In genomic region chr3:88590246-88590645, GRCm38 (mm10) we compare ENCODE assay signal across 12 mouse cellular contexts. TPM values are rescaled to one million over a fixed set of nuclear protein-coding genes. Genes with fewer than 3 reads are reported as not detected.
DNase-seq lines count a peak whose midpoint lies in the region; ATAC-seq and TF ChIP-seq lines count a peak whose summit lies in the region.
"Had no signal": no experiment of that assay in that cellular context is flagged by ENCODE, and none has a peak within 500 bp of the region (broad histone marks: within the 10 kb centered on the region; RNA-seq: fewer than 3 reads in every experiment).

No protein-coding gene starts in this region.

- DNase-seq in hindbrain, postnatal 0 days (ENCODE audit: low spot score) = no peak
- peak; percentile 42 for DNase-seq in Muller cell, postnatal 12 days (ENCODE audit: inconsistent ontology term)
- DNase-seq in limb, embryonic 11.5 days (ENCODE audit: low spot score) = peak; percentile 30
- DNase-seq in adrenal gland, adult 8-10 months = no peak
- DNase-seq in layer of hippocampus, adult 11-12 months (ENCODE audit: low spot score) = no peak
- DNase-seq: cerebellum, postnatal 10 days; lung, adult 2 months had no signal

- peak; percentile 70; the same call in 1 of the 2 replicates for TF ChIP-seq EP300 in ES-Bruce4 (IDR thresholded peaks at IDR 0.05; ENCODE audit: insufficient read depth, low read depth, low read length)

- H3K4me3 ChIP-seq in hindbrain, embryonic 12.5 days = no peak overlapping the region
- H3K4me3 ChIP-seq in hindbrain, postnatal 0 days (ENCODE audit: low read length) = no peak overlapping the region
- no peak overlapping the region for H3K4me3 ChIP-seq in ES-Bruce4 (ENCODE audit: low read depth, low read length)
- H3K4me3 ChIP-seq in limb, embryonic 11.5 days (ENCODE audit: low read depth, low read length) = no peak overlapping the region

- WGBS in hindbrain, embryonic 12.5 days = 26% methylated on average over 5 of the region's 5 CpGs
- 19% methylated on average over 5 of the region's 5 CpGs for WGBS in hindbrain, postnatal 0 days
- WGBS in limb, embryonic 11.5 days = 26% methylated on average over 5 of the region's 5 CpGs

- no peak overlapping the region for H3K4me2 ChIP-seq in hindbrain, embryonic 12.5 days (replicated peaks)
- H3K4me2 ChIP-seq in hindbrain, postnatal 0 days (ENCODE audit: low read depth, low read length) = no peak overlapping the region
- no peak overlapping the region for H3K4me2 ChIP-seq in limb, embryonic 11.5 days (ENCODE audit: low read depth, severe bottlenecking)

- H3K9ac ChIP-seq in hindbrain, embryonic 12.5 days = no peak overlapping the region
- no peak overlapping the region for H3K9ac ChIP-seq in hindbrain, postnatal 0 days (replicated peaks; ENCODE audit: low read length)
- H3K9ac ChIP-seq in ES-Bruce4 (ENCODE audit: low read depth, poor library complexity, severe bottlenecking) = peak overlapping the region; percentile 19; the same call in 1 of the 2 replicates
- H3K9ac ChIP-seq in limb, embryonic 11.5 days (ENCODE audit: low read length) = 0 out of 2 replicates have a peak overlapping the region, but pooled peaks have one; percentile 17

- H3K27ac ChIP-seq in hindbrain, embryonic 12.5 days = peak overlapping the region; percentile 40; the same call in 1 of the 2 replicates
- no peak overlapping the region for H3K27ac ChIP-seq in hindbrain, postnatal 0 days
- H3K27ac ChIP-seq in ES-Bruce4 (ENCODE audit: insufficient read depth, low read length) = peak overlapping the region; percentile 93
- peak overlapping the region; percentile 43; the same call in 1 of the 2 replicates for H3K27ac ChIP-seq in limb, embryonic 11.5 days (replicated peaks; ENCODE audit: low read depth, low read length)

- peaks cover 35% of the 10 kb centered on the region for H3K36me3 ChIP-seq in hindbrain, embryonic 12.5 days
- peaks cover 29% of the 10 kb centered on the region for H3K36me3 ChIP-seq in hindbrain, postnatal 0 days (ENCODE audit: insufficient read depth, low read length)
- H3K36me3 ChIP-seq in ES-Bruce4 (ENCODE audit: control insufficient read depth, insufficient read depth, low read length, poor library complexity, severe bottlenecking) = peaks cover 25% of the 10 kb centered on the region
- peaks cover 28% of the 10 kb centered on the region for H3K36me3 ChIP-seq in limb, embryonic 11.5 days (ENCODE audit: control insufficient read depth, insufficient read depth, low read length)

- no peaks in the 10 kb centered on the region for H3K27me3 ChIP-seq in hindbrain, embryonic 12.5 days
- no peaks in the 10 kb centered on the region for H3K27me3 ChIP-seq in hindbrain, postnatal 0 days (ENCODE audit: insufficient read depth, low read length)
- no peaks in the 10 kb centered on the region for H3K27me3 ChIP-seq in ES-Bruce4 (ENCODE audit: control insufficient read depth, insufficient read depth, low read length, poor library complexity, severe bottlenecking)
- H3K27me3 ChIP-seq in limb, embryonic 11.5 days (ENCODE audit: control insufficient read depth, insufficient read depth, low read length) = no peaks in the 10 kb centered on the region

- TF ChIP-seq POLR2A in ES-Bruce4 (IDR thresholded peaks at IDR 0.05; ENCODE audit: insufficient read depth, low read length) = no peak

- no peak for ATAC-seq in hindbrain, embryonic 12.5 days (ENCODE audit: low FRiP score)
- ATAC-seq in hindbrain, postnatal 0 days = no peak
- no peak for ATAC-seq in limb, embryonic 11.5 days (ENCODE audit: insufficient number of reproducible peaks, low FRiP score, low TSS enrichment, low read depth)
- ATAC-seq: intestine, embryonic 16.5 days had no signal

- no peaks in the 10 kb centered on the region for H3K9me3 ChIP-seq in hindbrain, embryonic 12.5 days (replicated peaks)
- no peaks in the 10 kb centered on the region for H3K9me3 ChIP-seq in hindbrain, postnatal 0 days (ENCODE audit: low read length)
- H3K9me3 ChIP-seq in ES-Bruce4 (replicated peaks; ENCODE audit: control insufficient read depth, insufficient read depth, low read length, poor library complexity, severe bottlenecking) = no peaks in the 10 kb centered on the region
- H3K9me3 ChIP-seq in limb, embryonic 11.5 days (ENCODE audit: control insufficient read depth, low read length) = no peaks in the 10 kb centered on the region

- peaks cover 7% of the 10 kb centered on the region; the same call in 1 of the 2 replicates for H3K4me1 ChIP-seq in hindbrain, embryonic 12.5 days
- no peaks in the 10 kb centered on the region; the same call in 1 of the 2 replicates for H3K4me1 ChIP-seq in hindbrain, postnatal 0 days (ENCODE audit: insufficient read depth, low read length)
- H3K4me1 ChIP-seq in ES-Bruce4 (ENCODE audit: control insufficient read depth, insufficient read depth, low read length) = peaks cover 21% of the 10 kb centered on the region
- no peaks in the 10 kb centered on the region for H3K4me1 ChIP-seq in limb, embryonic 11.5 days (ENCODE audit: control insufficient read depth, insufficient read depth, low read length)

- no peak for TF ChIP-seq CTCF in hindbrain, postnatal 0 days (IDR thresholded peaks at IDR 0.05; ENCODE audit: low read depth)
- no peak for TF ChIP-seq CTCF in ES-Bruce4 (IDR thresholded peaks at IDR 0.05; ENCODE audit: low read depth, low read length)

RNA-seq across cellular contexts. Expression of gene Ssr2, which starts 14.6 kb away (rescaled TPM):
- polyA plus RNA-seq in hindbrain, embryonic 12.5 days (2016; fragmentation: Nextera tagmentation; extraction: Ambion mirVana) = 152 and 155 TPM in 2 replicates
- 247 and 307 TPM in 2 replicates for total RNA-seq in hindbrain, postnatal 0 days (2014; rRNA removed)
- 209 and 210 TPM in 2 replicates for polyA plus RNA-seq in hindbrain, postnatal 0 days (2015; fragmentation: Nextera tagmentation; extraction: Ambion mirVana)
- polyA plus RNA-seq in ES-Bruce4 (2011; ENCODE audit: insufficient read depth, insufficient read length, low read depth, missing spikeins) = 348 and 382 TPM in 2 replicates
- 220 and 233 TPM in 2 replicates for polyA plus RNA-seq in limb, embryonic 11.5 days (2014; fragmentation: Nextera tagmentation; extraction: Ambion mirVana)
- total RNA-seq in adrenal gland, adult 8-10 months (2022) = 100 to 1,000 TPM; 139 to 217 (median 172) TPM

RNA-seq across cellular contexts. Expression of gene Arhgef2, which starts 15.5 kb away (rescaled TPM):
- 171 and 179 TPM in 2 replicates for polyA plus RNA-seq in hindbrain, embryonic 12.5 days (2016; fragmentation: Nextera tagmentation; extraction: Ambion mirVana)
- total RNA-seq in hindbrain, postnatal 0 days (2014; rRNA removed) = 93.4 and 100 TPM in 2 replicates
- polyA plus RNA-seq in hindbrain, postnatal 0 days (2015; fragmentation: Nextera tagmentation; extraction: Ambion mirVana) = 56.0 and 57.1 TPM in 2 replicates
- 71.2 and 74.9 TPM in 2 replicates for polyA plus RNA-seq in ES-Bruce4 (2011; ENCODE audit: insufficient read depth, insufficient read length, low read depth, missing spikeins)
- 132 and 134 TPM in 2 replicates for polyA plus RNA-seq in limb, embryonic 11.5 days (2014; fragmentation: Nextera tagmentation; extraction: Ambion mirVana)
- 10 to 100 TPM; 22.0 to 48.2 (median 31.5) TPM for total RNA-seq in adrenal gland, adult 8-10 months (2022)

RNA-seq across cellular contexts. Expression of gene Ubqln4, which starts 36.7 kb away (rescaled TPM):
- 59.4 and 60.7 TPM in 2 replicates for polyA plus RNA-seq in hindbrain, embryonic 12.5 days (2016; fragmentation: Nextera tagmentation; extraction: Ambion mirVana)
- total RNA-seq in hindbrain, postnatal 0 days (2014; rRNA removed) = 119 and 131 TPM in 2 replicates
- 29.4 and 29.8 TPM in 2 replicates for polyA plus RNA-seq in hindbrain, postnatal 0 days (2015; fragmentation: Nextera tagmentation; extraction: Ambion mirVana)
- 118 and 133 TPM in 2 replicates for polyA plus RNA-seq in ES-Bruce4 (2011; ENCODE audit: insufficient read depth, insufficient read length, low read depth, missing spikeins)
- polyA plus RNA-seq in limb, embryonic 11.5 days (2014; fragmentation: Nextera tagmentation; extraction: Ambion mirVana) = 80.1 and 85.3 TPM in 2 replicates
- 10 to 100 TPM; 64.1 to 81.3 (median 66.7) TPM for total RNA-seq in adrenal gland, adult 8-10 months (2022)

RNA-seq across cellular contexts. Expression of gene Lamtor2, which starts 37.4 kb away (rescaled TPM):
- 124 and 140 TPM in 2 replicates for polyA plus RNA-seq in hindbrain, embryonic 12.5 days (2016; fragmentation: Nextera tagmentation; extraction: Ambion mirVana)
- total RNA-seq in hindbrain, postnatal 0 days (2014; rRNA removed) = 45.1 and 59.2 TPM in 2 replicates
- polyA plus RNA-seq in hindbrain, postnatal 0 days (2015; fragmentation: Nextera tagmentation; extraction: Ambion mirVana) = 189 and 198 TPM in 2 replicates
- 138 and 151 TPM in 2 replicates for polyA plus RNA-seq in ES-Bruce4 (2011; ENCODE audit: insufficient read depth, insufficient read length, low read depth, missing spikeins)
- polyA plus RNA-seq in limb, embryonic 11.5 days (2014; fragmentation: Nextera tagmentation; extraction: Ambion mirVana) = 78.9 and 89.3 TPM in 2 replicates
- 100 to 1,000 TPM; 138 to 164 (median 144) TPM for total RNA-seq in adrenal gland, adult 8-10 months (2022)

RNA-seq across cellular contexts. Expression of gene Rab25, which starts 42.1 kb away (rescaled TPM):
- polyA plus RNA-seq in hindbrain, embryonic 12.5 days (2016; fragmentation: Nextera tagmentation; extraction: Ambion mirVana) = 1.5 and 2.4 TPM in 2 replicates
- total RNA-seq in hindbrain, postnatal 0 days (2014; rRNA removed) = not detected in 2 replicates
- polyA plus RNA-seq in hindbrain, postnatal 0 days (2015; fragmentation: Nextera tagmentation; extraction: Ambion mirVana) = 0.44 and 1.3 TPM in 2 replicates
- 33.2 and 35.1 TPM in 2 replicates for polyA plus RNA-seq in ES-Bruce4 (2011; ENCODE audit: insufficient read depth, insufficient read length, low read depth, missing spikeins)
- 2.4 and 3.1 TPM in 2 replicates for polyA plus RNA-seq in limb, embryonic 11.5 days (2014; fragmentation: Nextera tagmentation; extraction: Ambion mirVana)
- not detected for total RNA-seq in adrenal gland, adult 8-10 months (2022)
- total RNA-seq: gastrocnemius, adult 8-10 months; left cerebral cortex, postnatal 14 days had no signal

Comparison
In these comparisons a context has a peak if more than half of its experiments do, and no peak if none do; other contexts are left out.
1. H3K9ac ChIP-seq: peak in ES-Bruce4 (single experiment) and limb, embryonic 11.5 days (single experiment); none in hindbrain, embryonic 12.5 days (single experiment) and hindbrain, postnatal 0 days (single experiment).
2. DNase-seq: peak in Muller cell, postnatal 12 days (single experiment) and limb, embryonic 11.5 days (single experiment); none in hindbrain, postnatal 0 days (single experiment), adrenal gland, adult 8-10 months (single experiment) and layer of hippocampus, adult 11-12 months (single experiment).